In the genomic region with DNA sequence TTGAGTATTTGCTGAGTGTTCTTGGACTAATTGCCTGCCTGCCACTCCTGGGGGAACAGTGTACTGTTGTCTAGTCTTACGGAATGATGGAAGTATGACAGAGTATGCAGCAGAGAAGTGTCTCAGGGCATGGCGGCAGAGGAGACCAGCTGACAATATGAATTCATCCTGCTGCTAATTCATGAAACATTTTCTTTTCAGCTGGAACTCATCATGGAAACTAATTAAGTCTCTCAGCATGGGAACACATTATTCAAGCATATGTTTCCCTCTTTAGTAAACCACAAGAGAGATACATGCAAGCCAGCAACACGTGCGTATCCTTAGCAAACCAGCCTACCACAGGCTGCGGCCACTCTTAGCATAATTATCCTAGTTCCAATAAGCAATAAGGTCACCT, we compare ENCODE assay signal across 22 mouse cellular contexts.
DNase-seq lines count a peak whose midpoint lies in the region; ATAC-seq and TF ChIP-seq lines count a peak whose summit lies in the region.
"Had no signal": no experiment of that assay in that cellular context is flagged by ENCODE, and none has a peak within 500 bp of the region (broad histone marks: within the 10 kb centered on the region; RNA-seq: fewer than 3 reads in every experiment).

No protein-coding gene starts in this region.

- H3K27ac ChIP-seq in limb, embryonic 14.5 days (replicated peaks; ENCODE audit: low read depth, low read length): no peak overlapping the region
- H3K27ac ChIP-seq in limb, embryonic 10.5 days: no peak overlapping the region
- no peak overlapping the region for H3K27ac ChIP-seq in forebrain, embryonic 15.5 days (replicated peaks)
- no peak overlapping the region for H3K27ac ChIP-seq in hindbrain, embryonic 16.5 days (ENCODE audit: low read depth, low read length)
- no peak overlapping the region for H3K27ac ChIP-seq in neural tube, embryonic 15.5 days (replicated peaks)
- H3K27ac ChIP-seq: embryonic facial prominence, embryonic 12.5 days; heart, embryonic 10.5 days; stomach, postnatal 0 days had no signal

- H3K9ac ChIP-seq in limb, embryonic 14.5 days (ENCODE audit: low read depth, low read length, severe bottlenecking): no peak overlapping the region
- H3K9ac ChIP-seq in forebrain, embryonic 15.5 days (replicated peaks): no peak overlapping the region
- H3K9ac ChIP-seq in hindbrain, embryonic 16.5 days (ENCODE audit: low read depth, low read length): no peak overlapping the region
- no peak overlapping the region for H3K9ac ChIP-seq in neural tube, embryonic 15.5 days (replicated peaks)
- H3K9ac ChIP-seq: embryonic facial prominence, embryonic 12.5 days had no signal

- H3K4me3 ChIP-seq in limb, embryonic 14.5 days (replicated peaks; ENCODE audit: low read length): no peak overlapping the region
- no peak overlapping the region for H3K4me3 ChIP-seq in limb, embryonic 10.5 days
- no peak overlapping the region for H3K4me3 ChIP-seq in forebrain, embryonic 15.5 days
- no peak overlapping the region for H3K4me3 ChIP-seq in hindbrain, embryonic 16.5 days (ENCODE audit: low read length)
- no peak overlapping the region for H3K4me3 ChIP-seq in neural tube, embryonic 15.5 days (replicated peaks)
- H3K4me3 ChIP-seq: embryonic facial prominence, embryonic 12.5 days; heart, embryonic 10.5 days had no signal

- peak; percentile 13 for DNase-seq in limb, embryonic 14.5 days (ENCODE audit: low spot score)
- no peak for DNase-seq in limb, embryonic 10.5 days (ENCODE audit: low spot score)
- DNase-seq in adrenal gland, postnatal 10 days: no peak
- no peak for DNase-seq in kidney, postnatal 14 days
- DNase-seq in adrenal gland, postnatal 25 days: no peak
- DNase-seq: adrenal gland, postnatal 36 days; cerebellum, postnatal 36 days; gastrocnemius, postnatal 25 days; heart, postnatal 14 days; liver; lung, adult 18-20 months; lung, postnatal 4 days; right cerebral cortex, postnatal 14 days; thymus, postnatal 36 days had no signal

- WGBS in limb, embryonic 14.5 days: 52% methylated on average over 5 of the region's 5 CpGs
- 79% methylated on average over 5 of the region's 5 CpGs for WGBS in limb, embryonic 10.5 days
- 42% methylated on average over 5 of the region's 5 CpGs for WGBS in forebrain, embryonic 15.5 days
- WGBS in hindbrain, embryonic 16.5 days: 22% methylated on average over 5 of the region's 5 CpGs
- WGBS in neural tube, embryonic 15.5 days: 41% methylated on average over 5 of the region's 5 CpGs

- peak; percentile 55; the same call in 1 of the 2 replicates for ATAC-seq in limb, embryonic 14.5 days (ENCODE audit: low FRiP score, low read depth)
- peak; percentile 66 for ATAC-seq in forebrain, embryonic 15.5 days (replicated peaks)
- peak; percentile 92 for ATAC-seq in hindbrain, embryonic 16.5 days
- ATAC-seq in neural tube, embryonic 15.5 days (ENCODE audit: low FRiP score): peak; percentile 88
- ATAC-seq: CD4-positive, CD25-positive, alpha-beta regulatory T cell, adult 4 months; intestine, postnatal 0 days had no signal

- no peaks in the 10 kb centered on the region for H3K9me3 ChIP-seq in limb, embryonic 14.5 days (ENCODE audit: control insufficient read depth, low read length)
- H3K9me3 ChIP-seq in limb, embryonic 10.5 days (replicated peaks): no peaks in the 10 kb centered on the region
- no peaks in the 10 kb centered on the region for H3K9me3 ChIP-seq in forebrain, embryonic 15.5 days
- H3K9me3 ChIP-seq in hindbrain, embryonic 16.5 days (ENCODE audit: control insufficient read depth, low read length): no peaks in the 10 kb centered on the region
- H3K9me3 ChIP-seq in neural tube, embryonic 15.5 days (replicated peaks): no peaks in the 10 kb centered on the region
- H3K9me3 ChIP-seq: embryonic facial prominence, embryonic 12.5 days; heart, embryonic 10.5 days had no signal

- H3K27me3 ChIP-seq in limb, embryonic 14.5 days (ENCODE audit: control insufficient read depth, insufficient read depth, low read length): no peaks in the 10 kb centered on the region
- H3K27me3 ChIP-seq in limb, embryonic 10.5 days (ENCODE audit: low read depth, poor library complexity, severe bottlenecking): no peaks in the 10 kb centered on the region
- no peaks in the 10 kb centered on the region for H3K27me3 ChIP-seq in forebrain, embryonic 15.5 days
- no peaks in the 10 kb centered on the region for H3K27me3 ChIP-seq in hindbrain, embryonic 16.5 days (replicated peaks; ENCODE audit: control insufficient read depth, insufficient read depth, low read length)
- no peaks in the 10 kb centered on the region for H3K27me3 ChIP-seq in neural tube, embryonic 15.5 days (replicated peaks)
- H3K27me3 ChIP-seq: embryonic facial prominence, embryonic 12.5 days had no signal

- no peaks in the 10 kb centered on the region for H3K4me1 ChIP-seq in limb, embryonic 14.5 days (ENCODE audit: control insufficient read depth, insufficient read depth, low read length)
- H3K4me1 ChIP-seq in limb, embryonic 10.5 days: no peaks in the 10 kb centered on the region
- peaks cover 23% of the 10 kb centered on the region; the same call in 1 of the 2 replicates for H3K4me1 ChIP-seq in forebrain, embryonic 15.5 days
- H3K4me1 ChIP-seq in hindbrain, embryonic 16.5 days (ENCODE audit: control insufficient read depth, insufficient read depth, low read depth, low read length): peaks cover 2% of the 10 kb centered on the region; the same call in 1 of the 2 replicates
- H3K4me1 ChIP-seq in neural tube, embryonic 15.5 days: no peaks in the 10 kb centered on the region; the same call in 1 of the 2 replicates
- H3K4me1 ChIP-seq: embryonic facial prominence, embryonic 12.5 days; heart, embryonic 10.5 days had no signal

- no peak for TF ChIP-seq POLR2A in limb, embryonic 14.5 days (IDR thresholded peaks at IDR 0.05; ENCODE audit: borderline replicate concordance, extremely low read depth, insufficient read depth, insufficient read length)

- no peaks in the 10 kb centered on the region for H3K36me3 ChIP-seq in limb, embryonic 14.5 days (ENCODE audit: control insufficient read depth, insufficient read depth, low read length)
- peaks cover 8% of the 10 kb centered on the region; the same call in 1 of the 2 replicates for H3K36me3 ChIP-seq in limb, embryonic 10.5 days
- H3K36me3 ChIP-seq in forebrain, embryonic 15.5 days: peaks cover 4% of the 10 kb centered on the region; the same call in 1 of the 2 replicates
- no peaks in the 10 kb centered on the region for H3K36me3 ChIP-seq in hindbrain, embryonic 16.5 days (ENCODE audit: control insufficient read depth, insufficient read depth, low read length)
- H3K36me3 ChIP-seq in neural tube, embryonic 15.5 days: peaks cover 14% of the 10 kb centered on the region; the same call in 1 of the 2 replicates
- H3K36me3 ChIP-seq: embryonic facial prominence, embryonic 12.5 days had no signal

- no peak overlapping the region for H3K4me2 ChIP-seq in limb, embryonic 14.5 days (replicated peaks; ENCODE audit: low read depth, low read length, severe bottlenecking)
- H3K4me2 ChIP-seq in forebrain, embryonic 15.5 days (replicated peaks): no peak overlapping the region
- H3K4me2 ChIP-seq in hindbrain, embryonic 16.5 days (ENCODE audit: low read length): no peak overlapping the region
- H3K4me2 ChIP-seq in neural tube, embryonic 15.5 days: no peak overlapping the region
- H3K4me2 ChIP-seq: embryonic facial prominence, embryonic 12.5 days had no signal
